Mouse (Mus musculus) forebrain, embryonic 12.5 days (tissue): Measurements from ENCODE around the gene 4930451I11Rik. TPM values are rescaled to one million over a fixed set of nuclear protein-coding genes. Genes with fewer than 3 reads are reported as not detected.

Experiments
- ATAC-seq: fragments of 200-750 bp; cut with Nextera tagmentation; 2 replicates; pipeline ENCODE4 v1.8.0; 2017; ENCODE audit warnings: moderate TSS enrichment; ENCODE audit not compliant: low FRiP score
- H3K27ac ChIP-seq: fragments of 300-500 bp; sonication (generic); 2 replicates; pipeline ENCODE4 v1.5.1; 2016; ENCODE audit warnings: mild to moderate bottlenecking
- H3K27me3 ChIP-seq: fragments of 300-500 bp; sonication (generic); 2 replicates; pipeline ENCODE4 v1.6.1; 2016; ENCODE audit warnings: mild to moderate bottlenecking
- H3K36me3 ChIP-seq: fragments of 300-500 bp; sonication (generic); replicated peaks from 2 replicates; pipeline ENCODE4 v1.6.1; 2016; ENCODE audit warnings: mild to moderate bottlenecking
- H3K4me1 ChIP-seq: fragments of 300-500 bp; sonication (generic); 2 replicates; pipeline ENCODE4 v1.6.1; 2016
- H3K4me2 ChIP-seq: fragments of 300-500 bp; sonication (generic); 2 replicates; pipeline ENCODE4 v1.6.1; 2016; ENCODE audit warnings: mild to moderate bottlenecking, moderate library complexity
- H3K4me3 ChIP-seq: fragments of 300-500 bp; sonication (generic); replicated peaks from 2 replicates; pipeline ENCODE4 v1.5.1; 2016; ENCODE audit warnings: mild to moderate bottlenecking
- H3K9ac ChIP-seq: fragments of 300-500 bp; sonication (generic); 2 replicates; pipeline ENCODE4 v1.6.1; 2016; ENCODE audit warnings: mild to moderate bottlenecking
- H3K9me3 ChIP-seq: fragments of 300-500 bp; sonication (generic); 2 replicates; pipeline ENCODE4 v1.6.1; 2016
- WGBS: fragments of 180-500 bp; shearing (Covaris S2); methylation state at CpG from one replicate; pipeline ENCODE4 v1.1.7; 2016; 5-methylcytosine and 5-hydroxymethylcytosine counted together
- polyA plus RNA-seq: library from polyadenylated mRNA; unstranded; fragments of >200 nt; fragmentation: Nextera tagmentation; extraction: Ambion mirVana; gene quantifications from 2 replicates; pipeline ENCODE4 v1.2.1, GENCODE M21; 2016

4930451I11Rik gene
- polyA plus RNA-seq = not detected in 2 replicates

- Histone ChIP-seq H3K36me3 (no peaks in the 10 kb centered on the region), H3K4me3 (peak within 1 kb of the TSS; percentile 35), H3K9ac (peak within 1 kb of the TSS; percentile 44; the same call in 1 of the 2 replicates), H3K27ac (peak within 1 kb of the TSS; percentile 50; the same call in 1 of the 2 replicates), H3K4me1 (peaks cover 19% of the 10 kb centered on the region), H3K9me3 (no peaks in the 10 kb centered on the region), H3K4me2 (peak within 1 kb of the TSS; percentile 54), H3K27me3 (peaks cover 10% of the 10 kb centered on the region)
- 53% methylated on average over 5 of the region's 5 CpGs for WGBS
- no peak for ATAC-seq
Measured at GRCm38 (mm10) chr7:126831539-126831938, at the start of gene 4930451I11Rik. 4930451I11Rik (minus strand) TSS chr7:126831639.

- Histone ChIP-seq H3K9ac (peak overlapping the region; percentile 94; the same call in 1 of the 2 replicates), H3K27ac (no peak overlapping the region), H3K4me3 (peak overlapping the region; percentile 78; the same call in 1 of the 2 replicates), H3K27me3 (no peaks in the 10 kb centered on the region), H3K36me3 (peaks cover 45% of the 10 kb centered on the region), H3K9me3 (no peaks in the 10 kb centered on the region), H3K4me1 (peaks cover 37% of the 10 kb centered on the region), H3K4me2 (peak overlapping the region; percentile 99)
- ATAC-seq = no peak
- WGBS = 83% methylated on average over 6 of the region's 6 CpGs
Measured at GRCm38 (mm10) chr7:126881040-126881439, 49.6 kb upstream of the 4930451I11Rik start.

DNA sequence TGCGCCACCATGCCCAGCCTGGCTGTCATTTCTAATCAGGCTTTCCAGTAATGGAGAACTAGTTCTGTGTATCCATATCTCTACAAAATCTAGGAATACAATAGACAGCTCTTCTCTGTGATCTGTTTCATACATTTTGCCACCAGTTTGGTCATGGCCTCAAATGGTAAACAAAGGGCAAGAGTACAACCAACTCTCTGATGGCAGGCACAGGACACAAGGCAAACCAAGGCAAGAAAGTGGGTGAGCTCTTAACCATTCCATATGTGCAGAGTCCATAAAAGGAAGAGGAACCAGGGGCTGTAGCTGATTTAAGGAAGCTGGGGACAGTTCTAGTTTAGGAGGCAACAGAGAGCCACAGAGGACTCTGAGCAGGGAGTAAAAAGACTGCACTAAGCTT, 45.8 kb upstream of the 4930451I11Rik start:
- Histone ChIP-seq H3K27ac (no peak overlapping the region), H3K4me2 (no peak overlapping the region), H3K9ac (no peak overlapping the region), H3K4me3 (no peak overlapping the region), H3K27me3 (no peaks in the 10 kb centered on the region), H3K36me3 (peaks cover 83% of the 10 kb centered on the region), H3K4me1 (peaks cover 20% of the 10 kb centered on the region), H3K9me3 (no peaks in the 10 kb centered on the region)
- ATAC-seq = no peak
- 98% methylated on average over 1 of the region's 1 CpGs for WGBS

GRCm38 (mm10) chr7:126870520-126870891, 39.1 kb upstream of the 4930451I11Rik start:
- Histone ChIP-seq H3K4me1 (no peaks in the 10 kb centered on the region), H3K36me3 (peaks cover 99% of the 10 kb centered on the region)

GRCm38 (mm10) chr7:126869780-126870519, 38.5 kb upstream of the 4930451I11Rik start:
- Histone ChIP-seq H3K4me3 (no peak overlapping the region), H3K27ac (no peak overlapping the region), H3K36me3 (peaks cover 99% of the 10 kb centered on the region), H3K4me1 (no peaks in the 10 kb centered on the region), H3K4me2 (no peak overlapping the region), H3K9me3 (no peaks in the 10 kb centered on the region), H3K9ac (no peak overlapping the region), H3K27me3 (no peaks in the 10 kb centered on the region)
- ATAC-seq = no peak
- WGBS = 91% methylated on average over 23 of the region's 23 CpGs

More at GRCm38 (mm10) chr7:126870520-126870891, 39.1 kb upstream of the 4930451I11Rik start:
- Histone ChIP-seq H3K9me3 (no peaks in the 10 kb centered on the region), H3K9ac (no peak overlapping the region), H3K27me3 (no peaks in the 10 kb centered on the region), H3K27ac (no peak overlapping the region), H3K4me2 (no peak overlapping the region), H3K4me3 (no peak overlapping the region)
- no peak for ATAC-seq
- WGBS = 97% methylated on average over 2 of the region's 2 CpGs

GRCm38 (mm10) chr7:126868003-126868402, 36.6 kb upstream of the 4930451I11Rik start:
- Histone ChIP-seq H3K4me1 (peaks cover 18% of the 10 kb centered on the region), H3K36me3 (peaks cover 95% of the 10 kb centered on the region), H3K9ac (no peak overlapping the region), H3K4me3 (no peak overlapping the region), H3K4me2 (no peak overlapping the region), H3K27ac (no peak overlapping the region), H3K27me3 (no peaks in the 10 kb centered on the region), H3K9me3 (no peaks in the 10 kb centered on the region)
- ATAC-seq = no peak
- 85% methylated on average over 12 of the region's 12 CpGs for WGBS

DNA sequence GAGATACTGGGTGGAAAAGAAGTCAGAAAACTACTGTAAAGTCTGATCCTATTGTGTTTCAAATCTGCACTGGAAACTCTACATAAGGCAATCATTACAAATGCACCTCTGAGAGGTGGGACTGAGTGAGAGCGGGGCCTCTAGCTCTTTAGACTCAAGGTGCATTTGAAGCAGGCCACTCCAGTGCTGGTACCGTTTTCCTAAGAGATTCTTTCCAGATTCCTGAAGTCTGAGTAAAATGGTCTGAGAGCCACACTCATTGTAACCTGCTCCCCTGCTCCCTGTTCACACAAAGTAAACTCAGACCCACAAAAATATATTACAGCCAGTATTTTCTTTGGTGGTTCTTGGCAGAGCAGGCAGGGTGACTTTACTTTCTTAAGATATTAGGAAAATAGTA, 36.1 kb upstream of the 4930451I11Rik start:
- no peak overlapping the region for H3K27ac ChIP-seq
- H3K36me3 ChIP-seq = peaks cover 90% of the 10 kb centered on the region
- WGBS = 83% methylated on average over 2 of the region's 2 CpGs
- no peaks in the 10 kb centered on the region for H3K27me3 ChIP-seq
- H3K4me3 ChIP-seq = no peak overlapping the region
- H3K9ac ChIP-seq = no peak overlapping the region
- H3K4me2 ChIP-seq = no peak overlapping the region
- no peak for ATAC-seq
- H3K4me1 ChIP-seq = peaks cover 23% of the 10 kb centered on the region
- H3K9me3 ChIP-seq = no peaks in the 10 kb centered on the region

DNA sequence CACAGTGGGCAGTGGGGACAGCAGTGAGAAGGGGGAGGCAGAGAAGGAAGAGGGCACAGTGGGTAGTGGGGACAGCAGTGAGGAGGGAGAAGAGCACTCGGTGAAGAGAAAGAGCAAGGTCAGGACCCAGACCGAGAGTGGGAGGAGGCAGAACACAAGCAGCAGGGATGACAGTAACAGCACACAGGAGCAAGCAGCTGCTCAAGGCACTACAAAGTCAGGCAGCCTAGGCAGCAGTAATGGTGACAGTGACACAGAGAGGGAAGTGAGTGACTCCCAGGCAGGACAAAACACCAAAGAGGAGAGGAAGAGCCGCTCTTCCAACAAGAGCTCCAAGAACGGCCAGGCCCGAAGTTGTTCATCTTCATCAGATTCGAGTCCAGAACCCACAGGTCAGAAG, 32.4 kb upstream of the 4930451I11Rik start:
- peak overlapping the region; percentile 71 for H3K9ac ChIP-seq
- ATAC-seq = no peak
- H3K4me2 ChIP-seq = peak overlapping the region; percentile 84
- no peaks in the 10 kb centered on the region for H3K27me3 ChIP-seq
- H3K27ac ChIP-seq = peak overlapping the region; percentile 80
- H3K4me3 ChIP-seq = peak overlapping the region; percentile 65
- WGBS = 72% methylated on average over 6 of the region's 6 CpGs
- H3K9me3 ChIP-seq = no peaks in the 10 kb centered on the region
- H3K36me3 ChIP-seq = peaks cover 65% of the 10 kb centered on the region
- H3K4me1 ChIP-seq = peaks cover 33% of the 10 kb centered on the region

DNA sequence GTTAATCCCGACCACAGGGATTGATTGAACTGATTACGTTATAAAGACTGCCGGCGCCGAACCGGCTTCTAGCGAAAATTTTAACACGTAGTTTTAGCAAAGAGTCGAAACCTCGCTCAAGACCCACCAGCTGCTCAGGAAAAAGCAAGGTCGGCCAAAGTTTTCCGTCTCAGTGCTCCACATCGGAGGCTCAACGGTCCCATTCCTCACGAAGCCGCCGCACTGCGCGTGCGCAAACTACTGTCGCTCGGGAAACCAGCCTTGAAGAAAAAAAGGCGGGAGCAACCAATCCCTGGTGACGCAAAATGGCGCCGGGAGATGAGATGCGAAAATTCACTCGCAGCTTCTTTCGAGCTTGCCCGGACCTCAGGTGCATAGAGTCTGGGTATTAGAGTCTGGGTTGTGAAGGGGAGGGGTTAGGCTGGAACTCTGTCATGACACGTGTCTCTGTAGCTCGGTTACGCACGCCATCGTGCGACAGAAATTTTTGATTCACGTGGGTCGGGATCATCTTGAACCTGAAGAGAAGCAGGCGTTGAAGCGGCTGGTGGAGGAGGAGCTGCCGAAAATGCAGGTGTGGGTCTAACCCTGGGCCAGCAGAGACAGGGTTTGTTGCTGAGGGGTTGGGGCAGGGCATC, 30.8 kb upstream of the 4930451I11Rik start, which contains the start of gene Ino80e:
TSS of gene Ino80e (minus strand) at position 231 of the 638 bp plus-strand sequence.
- peak within 1 kb of the TSS; percentile 71 for H3K9ac ChIP-seq
- H3K4me3 ChIP-seq = peak within 1 kb of the TSS; percentile 65
- H3K27me3 ChIP-seq = no peaks in the 10 kb centered on the region
- ATAC-seq = peak; percentile 72
- under 1% methylated on average over 41 of the region's 41 CpGs for WGBS
- no peaks in the 10 kb centered on the region for H3K9me3 ChIP-seq
- peaks cover 65% of the 10 kb centered on the region for H3K36me3 ChIP-seq
- peaks cover 33% of the 10 kb centered on the region for H3K4me1 ChIP-seq
- peak within 1 kb of the TSS; percentile 84 for H3K4me2 ChIP-seq
- peak within 1 kb of the TSS; percentile 80 for H3K27ac ChIP-seq

GRCm38 (mm10) chr7:126861429-126862130, 30.1 kb upstream of the 4930451I11Rik start, which contains the start of gene Hirip3:
Hirip3 (plus strand) TSS chr7:126861972.
- peak within 1 kb of the TSS; percentile 84 for H3K4me2 ChIP-seq
- 4% methylated on average over 42 of the region's 42 CpGs for whole genome bisulfite sequencing

GRCm38 (mm10) chr7:126860987-126861386, 29.5 kb upstream of the 4930451I11Rik start:
- H3K9ac ChIP-seq = peak overlapping the region; percentile 71
- peak overlapping the region; percentile 84 for H3K4me2 ChIP-seq
- H3K36me3 ChIP-seq = peaks cover 65% of the 10 kb centered on the region
- H3K4me1 ChIP-seq = peaks cover 33% of the 10 kb centered on the region
- no peak for ATAC-seq
- 82% methylated on average over 5 of the region's 5 CpGs for WGBS
- peak overlapping the region; percentile 65 for H3K4me3 ChIP-seq
- H3K27ac ChIP-seq = 0 out of 2 replicates have a peak overlapping the region, but pooled peaks have one; percentile 13
- no peaks in the 10 kb centered on the region for H3K27me3 ChIP-seq
- no peaks in the 10 kb centered on the region for H3K9me3 ChIP-seq

More at GRCm38 (mm10) chr7:126861429-126862130, 30.1 kb upstream of the 4930451I11Rik start, which contains the start of gene Hirip3:
- Histone ChIP-seq H3K9me3 (no peaks in the 10 kb centered on the region), H3K4me1 (peaks cover 33% of the 10 kb centered on the region), H3K9ac (peak within 1 kb of the TSS; percentile 71), H3K27ac (peak within 1 kb of the TSS; percentile 80), H3K4me3 (peak within 1 kb of the TSS; percentile 65), H3K36me3 (peaks cover 65% of the 10 kb centered on the region), H3K27me3 (no peaks in the 10 kb centered on the region)
- ATAC-seq = peak; percentile 89
